In the genomic region with DNA sequence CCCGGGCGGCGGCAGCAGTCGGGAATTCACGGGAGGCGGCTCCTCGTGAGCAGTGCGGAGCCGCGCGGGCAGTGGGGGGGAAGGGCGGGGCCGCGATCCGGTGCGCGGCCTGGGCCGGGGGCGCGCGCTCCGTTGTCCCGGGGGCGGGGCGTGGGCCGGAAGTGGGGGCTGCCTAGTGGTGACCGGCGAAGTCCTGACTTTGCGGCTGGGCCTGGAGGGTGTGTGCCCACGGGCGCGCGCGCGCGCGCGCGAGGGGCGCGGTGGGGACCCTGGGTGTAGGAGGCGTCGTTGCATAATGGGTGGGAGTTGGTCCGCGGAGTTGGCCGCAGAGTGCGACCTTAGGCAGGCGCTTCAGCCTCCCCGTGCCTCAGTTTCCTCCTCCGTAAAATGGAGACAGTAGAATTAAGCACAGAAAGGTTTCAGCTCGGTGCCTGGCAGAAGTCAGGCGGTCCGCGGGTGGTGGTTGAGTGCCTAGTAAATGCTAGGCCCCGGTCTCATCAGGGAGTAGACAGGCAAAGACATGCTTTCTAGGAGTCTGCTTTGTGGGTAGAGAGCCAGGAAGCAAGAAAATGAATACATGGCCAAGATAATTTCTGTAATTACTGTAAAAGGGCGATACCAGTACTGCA, we compare ENCODE assay signal across 9 mouse cellular contexts. TPM values are rescaled to one million over a fixed set of nuclear protein-coding genes. Genes with fewer than 3 reads are reported as not detected.
DNase-seq lines count a peak whose midpoint lies in the region; ATAC-seq and TF ChIP-seq lines count a peak whose summit lies in the region.
"Had no signal": no experiment of that assay in that cellular context is flagged by ENCODE, and none has a peak within 500 bp of the region (broad histone marks: within the 10 kb centered on the region; RNA-seq: fewer than 3 reads in every experiment).

No protein-coding gene starts in this region.

- TF ChIP-seq CTCF in testis, adult 2 months (IDR thresholded peaks at IDR 0.05; ENCODE audit: control insufficient read depth, insufficient read depth, insufficient replicate concordance, low read depth, low read length): no peak

- peak overlapping the region; percentile 94 for H3K9ac ChIP-seq in intestine, embryonic 16.5 days (ENCODE audit: low read depth, low read length)

- ATAC-seq in intestine, embryonic 16.5 days: peak; percentile 87

- no peaks in the 10 kb centered on the region for H3K27me3 ChIP-seq in intestine, embryonic 16.5 days (replicated peaks; ENCODE audit: control insufficient read depth, insufficient read depth, low read length)
- no peaks in the 10 kb centered on the region for H3K27me3 ChIP-seq in testis, adult 2 months (ENCODE audit: control insufficient read depth, insufficient read depth, low read length)

- 1% methylated on average over 46 of the region's 56 CpGs for WGBS in intestine, embryonic 16.5 days

- H3K9me3 ChIP-seq in intestine, embryonic 16.5 days (ENCODE audit: control insufficient read depth, low read length): no peaks in the 10 kb centered on the region

- no peaks in the 10 kb centered on the region for H3K36me3 ChIP-seq in intestine, embryonic 16.5 days (ENCODE audit: control insufficient read depth, insufficient read depth, low read length)
- H3K36me3 ChIP-seq in testis, adult 2 months (ENCODE audit: control insufficient read depth, insufficient read depth, low read length): no peaks in the 10 kb centered on the region

- H3K4me1 ChIP-seq in intestine, embryonic 16.5 days (ENCODE audit: control insufficient read depth, insufficient read depth, low read length): peaks cover 23% of the 10 kb centered on the region
- peaks cover 7% of the 10 kb centered on the region for H3K4me1 ChIP-seq in testis, adult 2 months (ENCODE audit: control insufficient read depth, insufficient read depth, low read length)

- peak; percentile 84 to 91 for DNase-seq in adrenal gland, postnatal 36 days
- DNase-seq in adrenal gland, adult (ENCODE audit: inconsistent age in 2 of 2, low spot score in 1 of 2): no peak
- peak; percentile 21 for DNase-seq in ovary, postnatal 10 days (ENCODE audit: low spot score)
- no peak for DNase-seq in ovary, postnatal 36 days (ENCODE audit: low spot score)
- peak; percentile 9 for DNase-seq in fibroblast of lung, adult 2 months (ENCODE audit: low read depth)
- peak; percentile 83 for DNase-seq in lung, postnatal 14 days

- no peak for TF ChIP-seq POLR2A in testis, adult 2 months (IDR thresholded peaks at IDR 0.05; ENCODE audit: control insufficient read depth, low read depth, low read length)

- H3K4me3 ChIP-seq in intestine, embryonic 16.5 days (ENCODE audit: low read length): peak overlapping the region; percentile 78
- peak overlapping the region; percentile 92 for H3K4me3 ChIP-seq in testis, adult 2 months (ENCODE audit: control insufficient read depth, low read depth, low read length)

- H3K27ac ChIP-seq in intestine, embryonic 16.5 days (ENCODE audit: low read length): peak overlapping the region; percentile 88
- H3K27ac ChIP-seq in testis, adult 2 months (ENCODE audit: control insufficient read depth, insufficient read depth, low read depth, low read length): peak overlapping the region; percentile 86

- H3K4me2 ChIP-seq in intestine, embryonic 16.5 days (ENCODE audit: low read depth, low read length): peak overlapping the region; percentile 86

RNA-seq across cellular contexts. Expression of a gene that starts 0.5 kb away (rescaled TPM):
- 100 to 1,000 TPM in 1 of 2 experiments, 10 to 100 TPM in 1; 100.0 to 116 TPM for total RNA-seq in adrenal gland, postnatal 36 days (2021)
- 200 and 227 TPM in 2 replicates for polyA plus RNA-seq in intestine, embryonic 16.5 days (2015; fragmentation: Nextera tagmentation; extraction: Ambion mirVana)
- polyA plus RNA-seq in testis, adult 2 months (2012; rRNA removed): 6.3 and 8.2 TPM in 2 replicates

RNA-seq across cellular contexts. Expression of a gene that starts 38.2 kb away (rescaled TPM):
- under 1 TPM; 0.13 to 0.26 TPM for total RNA-seq in adrenal gland, postnatal 36 days (2021)
- 0.02 TPM in 1 of 2 replicates, not detected in the other for polyA plus RNA-seq in intestine, embryonic 16.5 days (2015; fragmentation: Nextera tagmentation; extraction: Ambion mirVana)
- polyA plus RNA-seq in testis, adult 2 months (2012; rRNA removed): 41.4 and 46.4 TPM in 2 replicates

RNA-seq across cellular contexts. Expression of a gene that starts 45.1 kb away (rescaled TPM):
- not detected for total RNA-seq in adrenal gland, postnatal 36 days (2021)
- polyA plus RNA-seq in intestine, embryonic 16.5 days (2015; fragmentation: Nextera tagmentation; extraction: Ambion mirVana): not detected in 2 replicates
- 1.1 and 1.2 TPM in 2 replicates for polyA plus RNA-seq in testis, adult 2 months (2012; rRNA removed)
- total RNA-seq: left cerebral cortex, adult 18-20 months had no signal

Comparison
In these comparisons a context has a peak if more than half of its experiments do, and no peak if none do; other contexts are left out.
1. DNase-seq: peak in adrenal gland, postnatal 36 days (2 of 2), ovary, postnatal 10 days (single experiment), fibroblast of lung, adult 2 months (single experiment) and lung, postnatal 14 days (single experiment); none in adrenal gland, adult (0 of 2) and ovary, postnatal 36 days (single experiment).
2. RNA of a gene that starts 0.5 kb away (polyA plus RNA-seq): 200 to 227 TPM in intestine, embryonic 16.5 days; 6.3 to 8.2 TPM in testis, adult 2 months; every median in the first group is over 10 times any median in the second.
3. RNA of a gene that starts 38.2 kb away (polyA plus RNA-seq): 41.4 to 46.4 TPM in testis, adult 2 months; 0.02 TPM in intestine, embryonic 16.5 days; every median in the first group is over 10 times any median in the second.